Mouse (Mus musculus) MEL (cell line): ENCODE data around the gene Hlf.

Experiments
- CTCF ChIP-seq, 3 experiments: IDR thresholded peaks in 2 of 3; conservative IDR thresholded peaks in 1 of 3; 2 replicates each; pipeline ENCODE4 v1.5.1; 2011 to 2012; ENCODE audit warnings: low read length in 3 of 3, low read depth in 2 of 3, mild to moderate bottlenecking in 2 of 3, improper control_type of control experiment in 1 of 3, inconsistent platforms in 1 of 3, mixed read lengths in 1 of 3, moderate library complexity in 1 of 3; ENCODE audit not compliant: control insufficient read depth in 1 of 3, insufficient read depth in 1 of 3, poor library complexity in 1 of 3, severe bottlenecking in 1 of 3
- E2F4 ChIP-seq: IDR thresholded peaks from 2 replicates; pipeline ENCODE4 v1.6.1; 2011; ENCODE audit warnings: low read depth, low read length, improper control_type of control experiment, borderline replicate concordance
- EP300 ChIP-seq, 2 experiments: IDR thresholded peaks; 2 replicates each; pipeline ENCODE4 v1.6.1; 2011; ENCODE audit warnings: improper control_type of control experiment in 2 of 2, low read length in 2 of 2, low read depth in 1 of 2, mild to moderate bottlenecking in 1 of 2
- GABPA ChIP-seq: IDR thresholded peaks from 2 replicates; pipeline ENCODE4 v1.6.1; 2012; ENCODE audit warnings: low read depth, mild to moderate bottlenecking, inconsistent platforms, low read length, improper control_type of control experiment, moderate library complexity
- GATA1 ChIP-seq: IDR thresholded peaks from 2 replicates; pipeline ENCODE4 v1.6.1; 2011; ENCODE audit warnings: low read depth, low read length, improper control_type of control experiment
- KAT2A ChIP-seq: conservative IDR thresholded peaks from 2 replicates; pipeline ENCODE4 v1.6.1; 2012; ENCODE audit warnings: low read depth, low read length, improper control_type of control experiment, inconsistent platforms
- MAX ChIP-seq: IDR thresholded peaks from 2 replicates; pipeline ENCODE4 v1.6.1; 2011; ENCODE audit warnings: low read length, improper control_type of control experiment
- NELFE ChIP-seq: IDR thresholded peaks from 2 replicates; pipeline ENCODE4 v1.6.1; 2011; ENCODE audit warnings: low read depth, low read length, improper control_type of control experiment
- POLR2A ChIP-seq, 2 experiments: IDR thresholded peaks; 2 replicates each; pipeline ENCODE4 v1.6.1; 2011 to 2012; ENCODE audit warnings: low read length in 2 of 2, mild to moderate bottlenecking in 2 of 2, control low read depth in 1 of 2, improper control_type of control experiment in 1 of 2, low read depth in 1 of 2, moderate library complexity in 1 of 2; ENCODE audit not compliant: control insufficient read depth in 1 of 2, insufficient read depth in 1 of 2, poor library complexity in 1 of 2
- RCOR1 ChIP-seq: IDR thresholded peaks from 2 replicates; pipeline ENCODE4 v1.6.1; 2012; ENCODE audit warnings: low read depth, mild to moderate bottlenecking, inconsistent platforms, low read length, improper control_type of control experiment
- TBP ChIP-seq: IDR thresholded peaks from 2 replicates; pipeline ENCODE4 v1.8.0; 2011; ENCODE audit warnings: low read depth, low read length, improper control_type of control experiment
- TCF12 ChIP-seq: IDR thresholded peaks from 2 replicates; pipeline ENCODE4 v1.6.1; 2014; ENCODE audit warnings: low read depth, mild to moderate bottlenecking, inconsistent platforms, low read length, improper control_type of control experiment, moderate library complexity
- UBTF ChIP-seq: IDR thresholded peaks from 2 replicates; pipeline ENCODE4 v1.6.1; 2012; ENCODE audit warnings: low read depth, mild to moderate bottlenecking, inconsistent platforms, low read length, improper control_type of control experiment, moderate library complexity, borderline replicate concordance; ENCODE audit not compliant: insufficient read depth

DNA sequence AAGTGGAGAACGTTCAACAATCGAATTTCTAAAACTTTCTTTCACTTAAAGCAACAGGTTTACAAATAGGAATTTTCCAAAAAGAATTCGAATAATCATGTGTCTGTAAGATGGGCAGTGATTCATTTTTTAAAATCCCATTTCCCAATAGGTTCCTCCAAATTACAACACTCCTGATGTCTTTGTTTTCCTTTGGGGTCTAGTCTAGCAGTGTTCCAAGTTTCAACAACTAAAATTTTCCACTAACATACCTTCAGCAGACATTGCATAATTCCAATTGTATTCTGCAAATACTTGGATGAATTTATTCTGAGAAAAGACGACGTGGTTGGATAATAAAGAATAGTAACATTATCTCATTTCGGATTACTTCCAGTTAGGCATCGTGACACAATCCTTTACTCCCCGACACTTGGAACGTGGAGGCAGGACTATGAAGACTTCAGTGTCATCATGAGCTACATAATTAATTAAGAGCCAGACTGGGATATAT lies 60.4 kb downstream of the Hlf start:
- TF ChIP-seq TCF12 = no peak
- no peak for TF ChIP-seq CTCF (IDR thresholded peaks at IDR 0.05 in 2 of 3, conservative IDR thresholded peaks at IDR 0.05 in 1 of 3; ENCODE audit: control insufficient read depth in 1 of 3, insufficient read depth in 1 of 3, low read depth in 2 of 3, low read length in 3 of 3, poor library complexity in 1 of 3, severe bottlenecking in 1 of 3)
- no peak for TF ChIP-seq E2F4
- TF ChIP-seq MAX = no peak
- TF ChIP-seq RCOR1 = no peak
- TF ChIP-seq POLR2A (IDR thresholded peaks at IDR 0.05; ENCODE audit: control insufficient read depth in 1 of 2, insufficient read depth in 1 of 2, low read depth in 1 of 2, low read length in 2 of 2, poor library complexity in 1 of 2) = no peak
- TF ChIP-seq EP300 (IDR thresholded peaks at IDR 0.05; ENCODE audit: low read depth in 1 of 2, low read length in 2 of 2) = no peak
- no peak for TF ChIP-seq TBP
- no peak for TF ChIP-seq KAT2A
- no peak for TF ChIP-seq GATA1
- no peak for TF ChIP-seq GABPA
- no peak for TF ChIP-seq NELFE
- TF ChIP-seq UBTF = no peak
